Mouse (Mus musculus) Muller cell, postnatal 12 days (primary cell): ENCODE measurements around the gene Zfp866.
A peak's percentile ranks its signal among the peaks of the same experiment; 100 is the strongest.

Experiments used
- DNase-seq: peaks from one replicate; pipeline ENCODE4 v3.0.0-alpha.2; 2015; ENCODE audit errors: inconsistent ontology term

Zfp866 gene

GRCm38 (mm10) chr8:69790773-69791367, at the start of gene Zfp866, which contains the start of gene Atp13a1:
Gene Zfp866 (minus strand): TSS chr8:69791178.
Gene Atp13a1 (plus strand): TSS chr8:69791163.
- DNase-seq, result peak; percentile 78

- no peak for DNase-seq
These were observed 46.2 kb upstream of the Zfp866 start for GRCm38 (mm10) chr8:69837057-69837682.

- DNase-seq, result peak; percentile 99
These were observed 41.4 kb upstream of the Zfp866 start, which contains the start of gene Pbx4 for GRCm38 (mm10) chr8:69832298-69832853. Gene Pbx4 (plus strand): TSS chr8:69832491.

- no peak for DNase-seq
These were observed 35.4 kb upstream of the Zfp866 start for GRCm38 (mm10) chr8:69826371-69826770.

- DNase-seq, result peak; percentile 66
These were observed 31.6 kb upstream of the Zfp866 start, which contains the start of gene Lpar2 for GRCm38 (mm10) chr8:69822386-69823191. Gene Lpar2 (plus strand): TSS chr8:69822429.

GRCm38 (mm10) chr8:69821971-69822385, 31.0 kb upstream of the Zfp866 start:
- DNase-seq, result peak; percentile 84

GRCm38 (mm10) chr8:69820466-69820865, 29.5 kb upstream of the Zfp866 start:
- DNase-seq, result no peak

- DNase-seq, result no peak
These were observed 24.4 kb upstream of the Zfp866 start for GRCm38 (mm10) chr8:69815396-69815795.

- no peak for DNase-seq
These were observed 23.9 kb upstream of the Zfp866 start for GRCm38 (mm10) chr8:69814881-69815280.

- no peak for DNase-seq
These were observed 18.8 kb upstream of the Zfp866 start for GRCm38 (mm10) chr8:69809820-69810219.

- DNase-seq, result no peak
These were observed 18.0 kb upstream of the Zfp866 start for GRCm38 (mm10) chr8:69808864-69809403.

GRCm38 (mm10) chr8:69808094-69808863, 17.3 kb upstream of the Zfp866 start, which contains the start of gene Gmip:
Gene Gmip (plus strand): TSS chr8:69808679.
- DNase-seq, result peak; percentile 60

- DNase-seq, result no peak
These were observed 16.3 kb upstream of the Zfp866 start for GRCm38 (mm10) chr8:69807236-69807635.

GRCm38 (mm10) chr8:69805491-69805890, 14.5 kb upstream of the Zfp866 start:
- no peak for DNase-seq

GRCm38 (mm10) chr8:69805086-69805485, 14.1 kb upstream of the Zfp866 start:
- DNase-seq, result no peak

GRCm38 (mm10) chr8:69804537-69804936, 13.6 kb upstream of the Zfp866 start:
- DNase-seq, result no peak

- no peak for DNase-seq
These were observed 12.4 kb upstream of the Zfp866 start for GRCm38 (mm10) chr8:69803366-69803765.

GRCm38 (mm10) chr8:69802216-69802615, 11.2 kb upstream of the Zfp866 start:
- no peak for DNase-seq

GRCm38 (mm10) chr8:69801796-69802195, 10.8 kb upstream of the Zfp866 start:
- DNase-seq, result no peak

GRCm38 (mm10) chr8:69799946-69800345, 9.0 kb upstream of the Zfp866 start:
- DNase-seq, result no peak

- DNase-seq, result no peak
These were observed 8.3 kb upstream of the Zfp866 start for GRCm38 (mm10) chr8:69799261-69799660.
